Mouse (Mus musculus) G1E (cell line): ENCODE measurements at regions not wholly inside any gene's neighbourhood (a gene's known extent, or its start where the extent isn't known, plus 50 kb on each side); places are given as distances from the start of the nearest gene placed in this dataset.

ENCODE experiments used
- ATAC-seq: 2 replicates; pipeline ENCODE4 v1.8.0; 2016; ENCODE audit warnings: mild to moderate bottlenecking; ENCODE audit not compliant: insufficient number of reproducible peaks, poor library complexity, low FRiP score, severe bottlenecking; ENCODE audit errors: extremely low read depth
- DNase-seq: peaks from one replicate; pipeline ENCODE4 v3.0.0; 2012; ENCODE audit warnings: low spot score
- H3K27me3 ChIP-seq: 2 replicates; pipeline ENCODE4 v1.6.1; 2012; ENCODE audit warnings: mild to moderate bottlenecking, low read length, inconsistent platforms; ENCODE audit not compliant: insufficient read depth
- H3K36me3 ChIP-seq: replicated peaks from 2 replicates; pipeline ENCODE3; 2012; ENCODE audit warnings: mild to moderate bottlenecking, inconsistent platforms
- H3K4me1 ChIP-seq: 2 replicates; pipeline ENCODE4 v1.6.1; 2012; ENCODE audit warnings: low read depth, low read length, inconsistent platforms, mixed read lengths; ENCODE audit not compliant: insufficient read depth
- H3K4me3 ChIP-seq: 2 replicates; pipeline ENCODE4 v1.5.1; 2012; ENCODE audit warnings: low read depth, mild to moderate bottlenecking, inconsistent platforms, low read length, moderate library complexity, mixed read lengths
- H3K9me3 ChIP-seq: replicated peaks from 2 replicates; pipeline ENCODE4 v1.6.1; 2012; ENCODE audit warnings: inconsistent platforms
- CTCF ChIP-seq: IDR thresholded peaks from 2 replicates; pipeline ENCODE4 v1.5.1; 2012; ENCODE audit warnings: low read depth, low read length, inconsistent platforms, mixed read lengths
- GATA1 ChIP-seq: IDR thresholded peaks from 2 replicates; pipeline ENCODE4 v1.6.1; 2012; ENCODE audit warnings: borderline replicate concordance, low read length, inconsistent platforms, mixed read lengths
- GATA2 ChIP-seq: IDR thresholded peaks from 2 replicates; pipeline ENCODE4 v1.6.1; 2012; ENCODE audit warnings: low read depth, low read length, inconsistent platforms, borderline replicate concordance
- POLR2AphosphoS5 ChIP-seq: IDR thresholded peaks from 2 replicates; pipeline ENCODE4 v1.6.1; 2012; ENCODE audit warnings: low read depth, low read length, inconsistent platforms; ENCODE audit not compliant: insufficient replicate concordance
- TAL1 ChIP-seq: conservative IDR thresholded peaks from 2 replicates; pipeline ENCODE4 v1.6.1; 2012; ENCODE audit warnings: low read depth, low read length, inconsistent platforms, mixed read lengths

DNA sequence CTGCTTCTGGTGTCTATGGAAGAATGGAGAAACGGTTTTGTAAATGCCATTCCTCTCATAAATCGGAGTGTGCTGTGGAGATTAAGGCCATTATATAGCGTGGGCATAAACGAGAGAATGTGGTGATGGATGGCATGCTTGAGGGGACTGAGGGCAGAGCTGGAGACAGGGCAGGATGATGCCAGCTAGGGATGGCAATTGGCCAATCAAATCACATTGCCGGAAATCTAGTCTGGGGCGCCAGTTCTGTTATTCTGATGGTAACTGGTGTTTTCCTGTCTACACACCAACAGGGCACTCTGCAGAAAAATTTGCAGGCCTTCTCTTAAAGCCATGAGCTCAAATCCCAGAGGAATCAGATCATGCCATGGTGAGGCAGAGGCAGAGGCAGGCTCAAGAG, 224.9 kb upstream of the Kazn start:
- no peak overlapping the region for H3K4me3 ChIP-seq

DNA sequence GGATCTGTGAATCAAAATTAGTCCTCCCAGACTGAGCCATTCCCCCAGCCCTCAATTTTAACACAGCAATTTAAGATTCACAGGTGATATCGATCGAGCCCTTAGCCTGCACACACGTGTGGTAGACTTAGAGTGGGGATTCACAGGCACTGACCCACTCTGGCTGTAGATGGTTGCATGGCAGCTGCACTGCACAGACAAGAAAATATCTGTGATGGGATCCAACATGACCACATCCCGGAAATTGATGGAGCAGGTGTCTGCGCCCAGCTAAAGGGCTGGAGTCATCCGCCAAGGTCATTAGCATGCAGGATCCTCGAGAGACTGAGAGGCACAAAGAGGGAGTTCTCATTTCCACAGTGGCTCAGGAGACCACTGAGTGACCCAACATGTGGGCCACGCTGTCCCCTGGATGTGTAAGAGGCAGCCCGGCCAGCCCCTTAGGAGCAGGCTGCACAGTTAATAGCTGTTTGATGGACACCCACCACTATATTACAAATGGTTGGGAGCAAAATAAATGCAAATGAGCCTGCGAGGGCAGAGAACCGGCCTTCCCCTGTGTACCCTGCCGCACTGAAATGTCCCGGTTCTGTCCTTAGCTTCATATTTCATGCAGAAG, 221.4 kb upstream of the Kazn start:
- ATAC-seq (no peak), DNase-seq (no peak)
- H3K9me3 ChIP-seq = peaks cover 93% of the 10 kb centered on the region
- H3K27me3 ChIP-seq = no peaks in the 10 kb centered on the region
- TF ChIP-seq CTCF (no peak), TAL1 (no peak), POLR2AphosphoS5 (no peak), GATA2 (no peak), GATA1 (no peak)
- H3K36me3 ChIP-seq = no peaks in the 10 kb centered on the region
- H3K4me1 ChIP-seq = no peaks in the 10 kb centered on the region
- no peak overlapping the region for H3K4me3 ChIP-seq

More for the DNA sequence above, 224.9 kb upstream of the Kazn start:
- Histone ChIP-seq H3K27me3 (no peaks in the 10 kb centered on the region), H3K9me3 (peaks cover 91% of the 10 kb centered on the region), H3K36me3 (no peaks in the 10 kb centered on the region), H3K4me1 (no peaks in the 10 kb centered on the region)
- ATAC-seq = no peak
- no peak for DNase-seq
- no peak for TF ChIP-seq GATA1
- no peak for TF ChIP-seq TAL1
- no peak for TF ChIP-seq CTCF
- no peak for TF ChIP-seq POLR2AphosphoS5
- no peak for TF ChIP-seq GATA2

DNA sequence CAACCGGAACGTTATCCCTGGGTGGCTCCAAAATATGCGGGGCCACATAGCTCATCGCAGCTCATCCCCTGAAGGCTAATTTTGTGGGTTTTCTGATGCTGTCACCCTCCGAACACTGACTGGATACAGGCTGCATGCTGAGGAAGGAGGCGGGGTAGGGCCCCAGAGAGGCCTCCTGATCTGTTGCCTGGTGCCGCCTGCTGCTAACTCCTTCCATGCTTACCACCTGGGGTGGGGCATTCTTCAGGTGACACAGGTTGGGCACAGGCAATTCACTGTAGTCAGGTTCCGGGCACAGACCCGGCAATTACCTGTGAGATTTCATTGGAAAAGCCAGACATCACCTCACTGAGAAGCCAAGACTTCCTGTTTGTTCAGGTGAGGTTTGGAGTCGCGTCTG, 213.4 kb upstream of the Kazn start:
- peaks cover 85% of the 10 kb centered on the region for H3K9me3 ChIP-seq

DNA sequence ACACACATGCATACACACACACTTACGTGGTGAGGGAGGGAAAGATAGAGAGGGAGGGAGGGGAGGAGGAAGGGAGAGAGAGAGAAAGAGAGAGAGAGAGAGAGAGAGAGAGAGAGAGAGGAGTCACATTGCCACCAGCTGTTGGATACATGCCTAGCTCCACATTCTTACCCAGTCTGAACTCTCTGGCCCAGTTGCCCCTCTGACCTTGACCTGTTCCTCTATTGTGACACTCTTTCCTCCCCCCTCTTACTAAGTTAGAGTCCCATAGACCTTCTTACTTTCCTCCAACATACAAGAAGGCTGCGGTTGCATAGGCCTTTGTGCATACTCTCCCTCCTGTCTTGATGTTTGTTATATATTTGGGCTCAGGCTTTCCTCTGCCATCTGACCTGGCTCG, 211.7 kb upstream of the Kazn start:
- Histone ChIP-seq H3K4me3 (no peak overlapping the region), H3K9me3 (peaks cover 84% of the 10 kb centered on the region), H3K36me3 (no peaks in the 10 kb centered on the region), H3K27me3 (no peaks in the 10 kb centered on the region), H3K4me1 (no peaks in the 10 kb centered on the region)
- TF ChIP-seq GATA2 = no peak
- no peak for TF ChIP-seq CTCF
- no peak for TF ChIP-seq GATA1
- TF ChIP-seq TAL1 = no peak
- TF ChIP-seq POLR2AphosphoS5 = no peak
- ATAC-seq = no peak
- DNase-seq = no peak

More for the DNA sequence above, 213.4 kb upstream of the Kazn start:
- H3K4me1 ChIP-seq = no peaks in the 10 kb centered on the region
- H3K4me3 ChIP-seq = no peak overlapping the region
- TF ChIP-seq GATA2 (no peak), GATA1 (no peak), TAL1 (no peak), CTCF (no peak), POLR2AphosphoS5 (no peak)
- H3K36me3 ChIP-seq = no peaks in the 10 kb centered on the region
- ATAC-seq = no peak
- no peaks in the 10 kb centered on the region for H3K27me3 ChIP-seq
- DNase-seq = no peak

DNA sequence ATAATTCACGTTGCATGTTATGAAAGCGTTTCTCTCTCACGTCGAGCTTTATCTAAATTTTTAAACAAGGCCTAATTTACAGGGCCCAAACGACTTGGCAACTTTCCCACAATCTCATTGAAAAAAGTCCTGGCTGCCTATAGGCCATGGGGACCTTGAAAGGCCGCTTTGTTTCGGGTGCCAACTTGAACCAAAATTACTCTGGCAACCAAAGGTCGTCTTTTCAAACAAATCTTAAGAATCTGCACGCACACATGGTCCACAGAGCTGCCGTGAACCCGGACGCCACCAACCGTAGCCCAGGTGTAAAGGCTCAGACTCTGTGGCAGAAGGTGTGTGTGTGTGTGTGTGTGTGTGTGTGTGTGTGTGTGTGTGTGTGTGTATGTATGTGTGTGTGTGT, 210.5 kb upstream of the Kazn start:
- TF ChIP-seq CTCF (no peak), GATA1 (no peak), GATA2 (no peak), POLR2AphosphoS5 (no peak), TAL1 (no peak)
- H3K9me3 ChIP-seq = peaks cover 77% of the 10 kb centered on the region
- no peaks in the 10 kb centered on the region for H3K36me3 ChIP-seq
- DNase-seq = no peak
- ATAC-seq = no peak
- H3K4me1 ChIP-seq = no peaks in the 10 kb centered on the region
- H3K4me3 ChIP-seq = no peak overlapping the region
- H3K27me3 ChIP-seq = no peaks in the 10 kb centered on the region

DNA sequence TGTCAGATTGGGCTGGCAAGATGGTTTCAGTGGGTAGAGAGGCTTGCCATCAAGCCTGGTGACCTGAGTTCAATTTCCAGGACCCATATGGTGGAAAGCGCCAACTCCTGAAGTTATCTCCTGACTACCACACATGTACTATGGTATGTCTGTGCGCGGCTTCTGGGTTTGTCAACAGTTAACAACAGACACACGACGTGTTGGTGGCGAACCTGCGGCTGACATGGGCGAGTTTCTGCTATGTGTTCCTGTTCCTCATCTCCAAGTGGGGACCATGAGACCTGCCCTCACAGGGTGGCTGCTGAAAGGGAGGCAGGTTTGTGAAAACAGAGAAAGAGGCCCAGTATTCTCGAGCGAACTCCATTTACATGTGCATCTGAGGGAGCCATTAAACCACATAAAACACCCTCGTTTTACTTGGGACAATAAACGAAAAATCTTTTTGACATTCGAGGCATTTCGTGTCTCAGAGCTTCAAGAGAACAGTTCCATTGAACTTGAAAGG, 210.0 kb upstream of the Kazn start:
- Histone ChIP-seq H3K9me3 (peaks cover 74% of the 10 kb centered on the region), H3K4me1 (no peaks in the 10 kb centered on the region), H3K27me3 (no peaks in the 10 kb centered on the region), H3K36me3 (no peaks in the 10 kb centered on the region), H3K4me3 (no peak overlapping the region)
- ATAC-seq (no peak), DNase-seq (no peak)
- TF ChIP-seq CTCF (no peak), GATA1 (no peak), GATA2 (no peak), TAL1 (no peak)

DNA sequence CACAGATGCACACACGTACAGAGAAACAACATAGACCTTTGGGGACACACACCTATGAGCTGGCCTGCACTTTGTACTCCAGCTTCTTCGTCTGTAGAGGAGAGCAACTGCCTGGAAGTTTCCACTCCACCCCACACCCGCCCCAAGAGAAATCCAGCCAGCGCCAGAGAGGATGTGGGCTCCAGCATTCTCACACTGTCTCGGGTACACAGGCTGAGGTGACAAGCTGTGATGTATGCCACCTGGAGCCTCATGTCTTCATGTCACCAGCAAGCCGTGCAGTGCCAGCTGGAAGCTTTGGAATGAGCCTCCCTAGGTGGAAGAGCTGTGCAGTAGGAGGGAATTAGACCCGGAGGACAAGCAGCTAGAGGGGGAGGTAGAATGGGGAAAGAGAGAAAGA, 208.3 kb upstream of the Kazn start:
- ATAC-seq (no peak), DNase-seq (no peak)
- no peaks in the 10 kb centered on the region for H3K36me3 ChIP-seq
- no peaks in the 10 kb centered on the region for H3K27me3 ChIP-seq
- no peak for TF ChIP-seq GATA2
- no peak for TF ChIP-seq TAL1
- no peak for TF ChIP-seq CTCF
- no peak for TF ChIP-seq POLR2AphosphoS5
- no peak for TF ChIP-seq GATA1
- H3K4me3 ChIP-seq = no peak overlapping the region
- no peaks in the 10 kb centered on the region for H3K4me1 ChIP-seq
- H3K9me3 ChIP-seq = peaks cover 78% of the 10 kb centered on the region
